Mouse (Mus musculus) G1E (cell line): Measurements from ENCODE around the gene Tab2. TPM values are rescaled to one million over a fixed set of nuclear protein-coding genes. Genes with fewer than 3 reads are reported as not detected.

Source experiments
- ATAC-seq: 2 replicates; pipeline ENCODE4 v1.8.0; 2016; ENCODE audit warnings: mild to moderate bottlenecking; ENCODE audit not compliant: insufficient number of reproducible peaks, poor library complexity, low FRiP score, severe bottlenecking; ENCODE audit errors: extremely low read depth
- DNase-seq: peaks from one replicate; pipeline ENCODE4 v3.0.0; 2012; ENCODE audit warnings: low spot score
- H3K27me3 ChIP-seq: 2 replicates; pipeline ENCODE4 v1.6.1; 2012; ENCODE audit warnings: mild to moderate bottlenecking, low read length, inconsistent platforms; ENCODE audit not compliant: insufficient read depth
- H3K36me3 ChIP-seq: replicated peaks from 2 replicates; pipeline ENCODE3; 2012; ENCODE audit warnings: mild to moderate bottlenecking, inconsistent platforms
- H3K4me1 ChIP-seq: 2 replicates; pipeline ENCODE4 v1.6.1; 2012; ENCODE audit warnings: low read depth, low read length, inconsistent platforms, mixed read lengths; ENCODE audit not compliant: insufficient read depth
- H3K4me3 ChIP-seq: 2 replicates; pipeline ENCODE4 v1.5.1; 2012; ENCODE audit warnings: low read depth, mild to moderate bottlenecking, inconsistent platforms, low read length, moderate library complexity, mixed read lengths
- H3K9me3 ChIP-seq: replicated peaks from 2 replicates; pipeline ENCODE4 v1.6.1; 2012; ENCODE audit warnings: inconsistent platforms
- CTCF ChIP-seq: IDR thresholded peaks from 2 replicates; pipeline ENCODE4 v1.5.1; 2012; ENCODE audit warnings: low read depth, low read length, inconsistent platforms, mixed read lengths
- GATA1 ChIP-seq: IDR thresholded peaks from 2 replicates; pipeline ENCODE4 v1.6.1; 2012; ENCODE audit warnings: borderline replicate concordance, low read length, inconsistent platforms, mixed read lengths
- GATA2 ChIP-seq: IDR thresholded peaks from 2 replicates; pipeline ENCODE4 v1.6.1; 2012; ENCODE audit warnings: low read depth, low read length, inconsistent platforms, borderline replicate concordance
- POLR2AphosphoS5 ChIP-seq: IDR thresholded peaks from 2 replicates; pipeline ENCODE4 v1.6.1; 2012; ENCODE audit warnings: low read depth, low read length, inconsistent platforms; ENCODE audit not compliant: insufficient replicate concordance
- TAL1 ChIP-seq: conservative IDR thresholded peaks from 2 replicates; pipeline ENCODE4 v1.6.1; 2012; ENCODE audit warnings: low read depth, low read length, inconsistent platforms, mixed read lengths
- polyA plus RNA-seq: library from polyadenylated mRNA; stranded (reverse); fragments of >175 nt; gene quantifications from 2 replicates; pipeline ENCODE4 v1.2.3, GENCODE M21; 2012
- total RNA-seq, 2 experiments: library from RNA; stranded (forward) in 1 of 2; stranded (reverse) in 1 of 2; fragments of 200-1000 nt in 1 of 2; fragments of >200 nt in 1 of 2; fragmentation: Nextera tagmentation in 1 of 2; gene quantifications; 2 replicates each; pipeline ENCODE4 v1.2.3; 2014 to 2017

The Tab2 gene
- total and polyA plus RNA-seq, 3 experiments = 14.7 to 339 (median 74.7) TPM

DNA sequence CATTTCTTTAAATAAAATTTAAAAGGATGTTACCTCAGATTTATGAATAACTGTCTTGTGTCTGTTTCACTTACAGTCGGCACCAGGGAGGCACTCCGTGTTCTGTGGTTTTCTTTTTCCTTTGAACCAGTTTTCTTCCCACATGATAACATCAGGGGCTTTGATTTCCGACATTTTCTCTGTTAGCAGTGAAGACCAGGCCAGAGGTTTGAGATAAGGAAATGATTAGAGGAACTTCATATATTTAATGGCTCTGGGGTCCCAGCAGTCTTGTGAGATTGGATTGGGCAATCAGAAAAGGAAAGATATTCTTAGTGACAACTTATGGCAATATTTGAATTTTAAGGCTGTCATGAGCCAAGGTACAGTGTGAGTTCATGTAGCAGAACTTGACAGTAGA lies 11.1 kb upstream of the Tab2 start:
- Histone ChIP-seq H3K27me3 (peaks cover 10% of the 10 kb centered on the region; the same call in 1 of the 2 replicates), H3K9me3 (no peaks in the 10 kb centered on the region), H3K36me3 (no peaks in the 10 kb centered on the region), H3K4me3 (no peak overlapping the region), H3K4me1 (no peaks in the 10 kb centered on the region)
- DNase-seq (no peak), ATAC-seq (no peak)
- TF ChIP-seq TAL1 = no peak
- TF ChIP-seq GATA2 = no peak
- no peak for TF ChIP-seq POLR2AphosphoS5
- TF ChIP-seq CTCF = no peak
- TF ChIP-seq GATA1 = no peak

DNA sequence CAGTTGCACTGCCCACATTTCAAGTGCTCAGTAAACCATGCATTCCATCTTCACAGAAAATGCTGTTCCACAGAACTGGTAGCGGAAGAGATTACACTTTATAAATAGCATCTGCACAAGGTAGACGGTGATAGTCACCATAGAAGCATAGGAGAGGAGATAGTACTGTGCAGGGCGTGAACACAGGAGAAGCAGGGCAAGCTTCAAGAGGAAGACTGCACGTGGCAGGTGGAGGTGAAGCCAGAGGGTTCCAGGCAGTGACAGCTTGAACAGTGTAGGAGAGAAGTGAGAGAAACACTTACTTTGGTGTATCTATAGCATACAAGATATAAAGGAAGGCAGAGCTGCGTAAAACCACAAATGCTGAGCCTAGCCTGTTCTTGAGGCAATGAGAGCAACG lies 3.0 kb upstream of the Tab2 start:
- peaks cover 10% of the 10 kb centered on the region for H3K4me1 ChIP-seq
- H3K36me3 ChIP-seq = no peaks in the 10 kb centered on the region
- H3K4me3 ChIP-seq = no peak overlapping the region
- H3K9me3 ChIP-seq = no peaks in the 10 kb centered on the region
- peaks cover 9% of the 10 kb centered on the region for H3K27me3 ChIP-seq
- TF ChIP-seq GATA2 = no peak
- DNase-seq (no peak), ATAC-seq (no peak)

DNA sequence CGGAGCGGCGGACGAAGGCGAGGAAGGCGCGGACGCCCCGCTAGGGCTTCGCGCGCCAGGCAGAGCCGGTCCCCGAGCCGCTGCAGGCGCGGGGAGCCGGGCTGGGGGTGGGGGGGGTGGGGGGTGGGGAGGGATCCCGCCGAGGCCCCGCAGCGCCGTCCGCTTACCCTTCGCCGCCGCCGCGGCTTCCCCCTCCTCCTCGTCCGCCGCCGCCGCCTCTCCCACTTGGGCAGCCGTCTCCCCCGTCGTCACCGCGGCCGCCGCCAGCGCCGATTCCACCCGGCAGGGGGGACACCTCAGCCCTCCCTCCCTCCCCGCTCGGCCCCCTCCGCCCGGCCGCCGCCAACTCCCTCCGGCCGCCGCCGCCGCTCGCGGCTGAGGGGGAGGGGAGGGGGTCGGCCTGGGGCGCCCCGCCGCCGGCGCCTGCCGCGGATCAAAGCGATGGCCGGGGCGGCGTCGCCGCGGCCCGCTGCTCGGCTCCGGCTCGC lies 352 bp downstream of the Tab2 start:
- Histone ChIP-seq H3K4me3 (peak overlapping the region; percentile 85), H3K9me3 (no peaks in the 10 kb centered on the region), H3K4me1 (peaks cover 37% of the 10 kb centered on the region), H3K36me3 (peaks cover 10% of the 10 kb centered on the region), H3K27me3 (peaks cover 8% of the 10 kb centered on the region)
- TF ChIP-seq TAL1 (no peak), GATA2 (no peak), CTCF (no peak), POLR2AphosphoS5 (no peak), GATA1 (no peak)
- DNase-seq (no peak), ATAC-seq (no peak)

DNA sequence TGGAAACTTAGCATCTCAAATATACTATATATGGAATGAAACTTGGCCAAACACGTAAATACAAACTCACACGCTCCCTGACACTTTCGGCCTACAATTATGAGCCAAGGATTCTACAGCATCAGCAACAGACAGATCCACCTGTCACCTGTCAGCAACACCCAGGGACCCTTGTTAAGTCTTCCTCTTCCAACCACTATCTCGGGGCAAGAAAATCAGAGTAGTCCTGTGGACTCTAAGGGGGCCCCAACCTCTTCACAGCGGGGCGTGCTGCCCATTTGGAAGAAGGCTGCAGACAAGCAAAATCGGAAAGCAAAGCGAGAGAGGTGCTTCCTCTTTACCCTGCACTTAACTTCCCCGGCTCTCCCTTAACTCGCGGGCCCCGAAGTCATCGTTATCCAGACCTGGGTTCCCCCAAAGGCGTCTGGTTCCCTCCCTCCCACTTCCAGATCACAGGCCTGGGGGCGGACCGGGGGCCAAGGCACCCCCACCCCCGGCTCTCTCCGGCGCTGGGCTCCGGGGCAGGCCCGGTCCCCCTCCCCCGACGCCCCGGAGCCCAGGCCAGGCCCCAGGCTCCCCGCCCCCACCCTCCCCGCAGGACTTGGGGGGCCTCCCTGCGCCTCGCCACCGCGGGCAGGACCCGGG lies 919 bp downstream of the Tab2 start:
- peaks cover 2% of the 10 kb centered on the region; the same call in 1 of the 2 replicates for H3K27me3 ChIP-seq
- ATAC-seq (peak; percentile 35; the same call in 1 of the 2 replicates), DNase-seq (peak; percentile 58)
- H3K9me3 ChIP-seq = no peaks in the 10 kb centered on the region
- TF ChIP-seq GATA2 (no peak), TAL1 (no peak), CTCF (no peak), POLR2AphosphoS5 (no peak), GATA1 (no peak)
- H3K4me3 ChIP-seq = peak overlapping the region; percentile 85
- H3K4me1 ChIP-seq = peaks cover 41% of the 10 kb centered on the region
- H3K36me3 ChIP-seq = peaks cover 14% of the 10 kb centered on the region

DNA sequence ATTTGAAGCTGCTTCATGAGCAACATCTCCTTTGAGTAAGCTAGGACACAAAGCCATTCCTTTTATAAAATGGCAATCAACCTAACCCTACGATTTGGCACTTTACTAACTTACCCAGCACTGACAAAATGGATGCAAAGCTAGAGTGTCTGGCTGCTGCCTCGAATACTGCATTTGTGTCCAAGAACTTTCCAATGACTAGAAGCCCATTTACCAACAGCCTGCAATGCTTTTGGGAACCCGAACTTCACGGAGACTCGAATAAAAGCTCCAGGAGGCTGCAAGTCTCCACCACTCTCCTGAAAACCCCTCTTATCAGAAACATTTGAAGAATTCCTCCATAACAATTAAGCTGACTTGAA lies 1.4 kb downstream of the Tab2 start:
- peaks cover 2% of the 10 kb centered on the region; the same call in 1 of the 2 replicates for H3K27me3 ChIP-seq
- DNase-seq (no peak), ATAC-seq (no peak)
- TF ChIP-seq TAL1 (no peak), CTCF (no peak), POLR2AphosphoS5 (no peak), GATA1 (no peak), GATA2 (no peak)
- H3K4me1 ChIP-seq = peaks cover 41% of the 10 kb centered on the region
- peaks cover 14% of the 10 kb centered on the region for H3K36me3 ChIP-seq
- no peaks in the 10 kb centered on the region for H3K9me3 ChIP-seq
- H3K4me3 ChIP-seq = peak overlapping the region; percentile 85

DNA sequence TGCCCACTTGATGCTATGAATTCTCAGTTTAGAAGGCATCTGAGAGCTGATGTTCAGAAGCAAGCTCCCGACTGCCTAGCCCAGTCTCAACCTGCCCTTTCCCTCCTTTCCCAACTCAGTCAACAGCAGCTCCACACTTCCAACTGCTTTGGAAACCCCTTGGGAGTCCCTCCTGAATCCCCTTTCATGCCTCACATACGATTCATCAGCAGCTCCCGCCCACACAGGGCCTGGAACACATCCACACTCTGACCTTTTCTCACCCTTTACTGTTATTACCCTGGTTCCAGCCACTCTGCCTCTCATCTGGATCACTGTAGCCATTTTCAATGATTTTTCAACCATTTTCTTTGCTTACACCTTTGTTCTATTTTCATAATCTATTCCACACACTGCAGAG lies 13.0 kb downstream of the Tab2 start:
- H3K4me1 ChIP-seq = peaks cover 12% of the 10 kb centered on the region
- DNase-seq = no peak
- no peak for TF ChIP-seq GATA1
- no peak for TF ChIP-seq TAL1
- TF ChIP-seq POLR2AphosphoS5 = no peak
- no peak for TF ChIP-seq GATA2
- TF ChIP-seq CTCF = no peak
- no peak for ATAC-seq
- H3K9me3 ChIP-seq = no peaks in the 10 kb centered on the region
- H3K4me3 ChIP-seq = no peak overlapping the region
- H3K36me3 ChIP-seq = peaks cover 34% of the 10 kb centered on the region
- no peaks in the 10 kb centered on the region for H3K27me3 ChIP-seq
